Comparison of ENCODE assay signal across 25 mouse cellular contexts in genomic region chr15:92215841-92216240, GRCm38 (mm10).
A peak's percentile ranks its signal among the peaks of the same experiment; 100 is the strongest.
DNase-seq lines count a peak whose midpoint lies in the region; ATAC-seq lines count a peak whose summit lies in the region.
"Had no signal": no experiment of that assay in that cellular context is flagged by ENCODE, and none has a peak within 500 bp of the region (broad histone marks: within the 10 kb centered on the region; RNA-seq: fewer than 3 reads in every experiment).

No protein-coding gene starts in this region.

- H3K4me1 ChIP-seq in midbrain, embryonic 11.5 days (ENCODE audit: control insufficient read depth, insufficient read depth, low read length), result no peaks in the 10 kb centered on the region
- H3K4me1 ChIP-seq: forebrain, embryonic 13.5 days; heart, embryonic 10.5 days; heart, embryonic 15.5 days; limb, embryonic 12.5 days; liver, embryonic 15.5 days; midbrain, embryonic 12.5 days; neural tube, embryonic 12.5 days had no signal

- no peak overlapping the region for H3K4me2 ChIP-seq in midbrain, embryonic 11.5 days
- H3K4me2 ChIP-seq: forebrain, embryonic 13.5 days; heart, embryonic 15.5 days; limb, embryonic 12.5 days; liver, embryonic 15.5 days; lung, embryonic 14.5 days; midbrain, embryonic 12.5 days; neural tube, embryonic 12.5 days had no signal

- no peak overlapping the region for H3K9ac ChIP-seq in midbrain, embryonic 11.5 days (ENCODE audit: low read length)
- H3K9ac ChIP-seq: forebrain, embryonic 13.5 days; heart, embryonic 15.5 days; limb, embryonic 12.5 days; liver, embryonic 15.5 days; lung, embryonic 14.5 days; midbrain, embryonic 12.5 days; neural tube, embryonic 12.5 days had no signal

- no peak overlapping the region for H3K27ac ChIP-seq in midbrain, embryonic 11.5 days (ENCODE audit: low read depth, low read length)
- H3K27ac ChIP-seq: forebrain, embryonic 13.5 days; heart, embryonic 10.5 days; heart, embryonic 15.5 days; limb, embryonic 12.5 days; liver, embryonic 15.5 days; midbrain, embryonic 12.5 days; neural tube, embryonic 12.5 days had no signal

- H3K9me3 ChIP-seq in midbrain, embryonic 11.5 days (ENCODE audit: control insufficient read depth, low read length), result no peaks in the 10 kb centered on the region
- H3K9me3 ChIP-seq: forebrain, embryonic 13.5 days; heart, embryonic 10.5 days; heart, embryonic 15.5 days; limb, embryonic 12.5 days; liver, embryonic 15.5 days; midbrain, embryonic 12.5 days; neural tube, embryonic 12.5 days had no signal

- no peak for ATAC-seq in megakaryocyte, adult 5-6 weeks (ENCODE audit: poor library complexity, severe bottlenecking)
- no peak for ATAC-seq in midbrain, embryonic 11.5 days (ENCODE audit: low FRiP score)
- ATAC-seq: forebrain, embryonic 13.5 days; intestine, embryonic 16.5 days had no signal

- no peak overlapping the region for H3K4me3 ChIP-seq in midbrain, embryonic 11.5 days (ENCODE audit: low read depth, low read length)
- H3K4me3 ChIP-seq: forebrain, embryonic 13.5 days; heart, embryonic 10.5 days; heart, embryonic 15.5 days; limb, embryonic 12.5 days; liver, embryonic 15.5 days; midbrain, embryonic 12.5 days; myocyte; neural tube, embryonic 12.5 days had no signal

- no peaks in the 10 kb centered on the region for H3K36me3 ChIP-seq in midbrain, embryonic 11.5 days (ENCODE audit: control insufficient read depth, insufficient read depth, low read length)
- H3K36me3 ChIP-seq: heart, embryonic 10.5 days; heart, embryonic 15.5 days; limb, embryonic 12.5 days; liver, embryonic 15.5 days; midbrain, embryonic 12.5 days; neural tube, embryonic 12.5 days had no signal

- no peaks in the 10 kb centered on the region for H3K27me3 ChIP-seq in midbrain, embryonic 11.5 days (ENCODE audit: control insufficient read depth, insufficient read depth, low read length)
- H3K27me3 ChIP-seq: CH12.LX; forebrain, embryonic 13.5 days; heart, embryonic 15.5 days; limb, embryonic 12.5 days; liver, embryonic 15.5 days; midbrain, embryonic 12.5 days; neural tube, embryonic 12.5 days had no signal

- 80% methylated on average over 3 of the region's 3 CpGs for WGBS in midbrain, embryonic 11.5 days

- peak; percentile 46 to 76 for DNase-seq in adrenal gland, adult (ENCODE audit: inconsistent age in 2 of 2, low spot score in 1 of 2)
- no peak for DNase-seq in adrenal gland, postnatal 4 days (ENCODE audit: low spot score in 2 of 2)
- peak; percentile 58 to 61 for DNase-seq in cerebellum, postnatal 14 days
- DNase-seq in cerebellum, adult 9-11 months, result no peak
- DNase-seq in adrenal gland, adult 8-10 months, result peak; percentile 18
- DNase-seq in brain, adult 2 months (ENCODE audit: low read depth, low spot score), result peak; percentile 31
- no peak for DNase-seq in midbrain, embryonic 11.5 days (ENCODE audit: low spot score, missing footprints)
- DNase-seq: gastrocnemius, postnatal 25 days; heart, adult 11 months; kidney, adult 8-10 months; kidney, postnatal 10 days; lung, embryonic 14.5 days; thymus, adult 2 months; thymus, postnatal 36 days had no signal

Comparison
In these comparisons a context has a peak if more than half of its experiments do, and no peak if none do; other contexts are left out.
1. DNase-seq: peak in adrenal gland, adult (2 of 2), cerebellum, postnatal 14 days (2 of 2), adrenal gland, adult 8-10 months (single experiment) and brain, adult 2 months (single experiment); none in adrenal gland, postnatal 4 days (0 of 2), cerebellum, adult 9-11 months (single experiment) and midbrain, embryonic 11.5 days (single experiment).